Mouse (Mus musculus): Measurements from ENCODE around the gene Zfp260.

The Zfp260 gene

DNA sequence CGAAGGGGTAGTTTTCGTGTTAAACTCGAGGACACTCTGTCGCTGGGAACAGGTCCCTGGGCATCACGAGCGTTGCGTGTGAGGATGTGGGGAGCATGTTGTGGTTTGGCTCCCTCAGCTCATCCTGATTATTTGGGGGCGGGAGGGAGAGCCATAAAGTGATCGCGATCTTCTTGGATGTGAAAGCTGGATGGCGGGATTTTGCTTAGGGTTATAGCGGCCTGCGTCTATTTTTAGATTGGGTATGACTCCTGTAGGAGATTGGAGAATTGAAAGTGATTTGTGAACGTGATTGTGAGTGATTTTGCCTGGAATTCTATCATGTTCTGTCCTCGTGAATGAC is 27.6 kb downstream of the Zfp260 start:
- DNase-seq (ENCODE audit: low spot score): peak; percentile 3

DNA sequence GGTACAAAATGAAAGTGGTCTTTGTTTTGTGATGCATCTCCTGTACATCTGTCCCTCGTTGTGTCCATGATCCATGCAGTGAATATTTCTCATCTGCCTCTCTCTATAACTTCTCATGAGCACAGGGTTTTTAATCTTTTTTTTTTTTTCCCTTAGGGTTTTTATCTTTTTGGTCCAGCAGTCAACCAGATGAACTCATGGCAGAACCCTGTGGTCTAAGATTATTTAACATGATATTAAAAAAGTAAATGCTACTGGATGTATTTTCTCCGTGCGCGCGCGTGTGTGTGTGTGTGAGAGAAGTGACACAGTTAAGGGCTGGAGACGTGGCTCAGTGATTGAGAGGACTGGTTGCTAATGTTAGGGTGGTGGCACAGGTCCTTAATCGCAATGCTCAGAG is 35.3 kb downstream of the Zfp260 start:
- no peak for DNase-seq (ENCODE audit: low spot score)

DNA sequence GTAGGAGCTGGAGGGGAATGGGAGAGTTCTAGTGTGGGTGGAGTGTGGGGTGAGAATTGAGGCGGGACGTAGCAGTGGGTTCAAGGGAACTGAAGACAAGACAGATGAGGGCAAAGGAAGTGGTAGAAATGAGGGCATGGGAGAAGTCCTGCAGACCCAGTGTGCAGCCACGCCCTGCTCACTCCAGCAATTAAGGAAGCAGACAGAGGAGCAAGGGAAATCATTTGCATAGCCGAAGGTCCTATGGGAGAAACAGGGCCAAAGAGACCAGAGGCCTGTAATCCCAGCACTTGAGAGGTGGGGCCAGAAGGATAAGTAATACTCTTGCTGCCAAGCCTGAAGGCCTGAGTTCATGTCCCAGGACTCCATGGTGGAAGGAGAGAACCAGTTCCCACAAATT is 37.8 kb downstream of the Zfp260 start:
- no peak for DNase-seq (ENCODE audit: low spot score)

DNA sequence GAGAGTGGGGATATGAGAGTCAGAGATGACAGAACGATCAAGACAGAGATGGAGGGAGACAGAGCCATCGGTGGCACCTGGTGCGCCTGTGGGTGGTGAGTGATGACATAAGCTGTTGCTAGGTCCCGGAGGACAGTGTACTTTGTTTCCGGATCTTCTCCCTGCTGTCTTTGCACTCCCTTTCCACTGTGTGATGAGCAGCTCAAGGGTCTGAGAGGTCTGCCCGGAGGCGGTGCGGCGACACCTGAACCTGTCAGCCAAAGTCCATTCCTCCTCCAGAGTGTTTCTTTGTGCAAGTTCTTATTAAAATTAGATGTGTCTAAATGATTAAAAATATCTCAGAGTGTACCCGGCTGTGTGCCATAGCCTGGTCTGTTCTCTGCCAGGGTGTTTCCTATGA is 42.2 kb downstream of the Zfp260 start:
- no peak for DNase-seq (ENCODE audit: low spot score)

DNA sequence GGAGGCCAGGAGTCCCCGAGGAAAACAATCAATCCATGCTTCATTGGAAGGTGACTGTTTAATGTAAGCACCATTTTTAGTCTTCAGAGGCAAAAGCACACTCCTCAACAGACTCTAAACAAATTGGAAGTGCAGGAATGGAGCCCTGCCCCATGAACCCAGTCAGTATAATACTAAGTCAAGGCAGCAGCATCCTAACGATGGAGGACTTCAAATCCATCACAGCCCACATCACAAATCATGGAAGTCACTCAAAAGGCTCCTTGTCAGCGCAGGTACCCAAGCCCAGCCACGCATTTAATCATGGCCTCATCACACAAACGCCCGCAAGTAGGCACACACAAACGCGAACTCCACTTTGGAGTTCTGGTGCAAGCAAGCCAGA is 48.6 kb downstream of the Zfp260 start:
- DNase-seq (ENCODE audit: low spot score): no peak

DNA sequence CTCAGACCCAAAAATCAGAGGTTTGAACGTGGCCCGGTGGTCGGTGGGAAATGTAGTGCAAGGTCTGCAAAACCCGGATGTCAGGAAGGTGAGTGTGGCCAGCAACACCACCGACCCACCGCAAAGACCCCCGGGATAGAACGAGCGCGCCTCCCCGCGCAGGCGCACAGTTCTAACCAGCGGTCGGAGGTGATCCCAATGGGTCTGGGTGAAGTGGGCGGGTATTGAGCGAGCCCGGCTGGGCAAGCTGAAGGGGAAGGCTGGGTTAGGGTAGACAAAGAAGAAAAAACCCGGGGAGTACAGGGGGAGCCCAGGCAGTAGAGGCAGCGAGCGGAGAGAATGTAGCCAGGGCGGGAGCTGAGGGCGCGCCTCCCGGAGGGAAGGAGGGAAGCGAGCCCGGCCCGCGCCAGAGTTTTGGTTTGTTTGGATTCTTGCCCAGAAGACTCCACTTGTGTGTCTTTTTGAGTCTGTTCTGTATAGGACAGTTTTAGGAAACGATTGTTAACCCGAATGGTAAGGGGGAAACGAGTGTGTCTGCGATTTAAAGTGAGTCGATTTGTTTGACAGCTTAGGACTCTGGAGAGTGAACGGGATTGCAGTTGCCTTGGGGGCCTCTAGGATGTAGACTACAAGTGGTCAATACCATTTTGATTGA is 49.1 kb downstream of the Zfp260 start:
- no peak for DNase-seq (ENCODE audit: low spot score)

DNA sequence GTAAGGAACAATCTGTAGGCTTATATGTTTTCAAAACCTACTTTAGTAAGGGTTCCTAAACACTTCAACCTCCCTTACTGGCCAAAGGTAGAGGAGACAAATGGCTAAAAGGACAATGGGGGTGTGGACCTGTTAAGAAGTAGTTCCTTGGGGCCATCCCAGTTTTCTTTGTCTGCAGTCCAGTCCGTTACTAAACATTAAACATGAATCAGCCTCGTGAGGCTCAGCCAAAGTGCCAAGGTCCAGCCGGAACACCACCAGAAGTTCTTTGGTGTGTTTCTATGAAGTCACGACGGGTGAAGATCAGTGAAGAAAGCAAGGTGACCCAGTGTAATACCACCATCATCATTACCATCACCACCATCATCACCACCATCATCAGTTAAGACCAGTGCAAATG is 52.4 kb downstream of the Zfp260 start:
- DNase-seq (ENCODE audit: low spot score): no peak

DNA sequence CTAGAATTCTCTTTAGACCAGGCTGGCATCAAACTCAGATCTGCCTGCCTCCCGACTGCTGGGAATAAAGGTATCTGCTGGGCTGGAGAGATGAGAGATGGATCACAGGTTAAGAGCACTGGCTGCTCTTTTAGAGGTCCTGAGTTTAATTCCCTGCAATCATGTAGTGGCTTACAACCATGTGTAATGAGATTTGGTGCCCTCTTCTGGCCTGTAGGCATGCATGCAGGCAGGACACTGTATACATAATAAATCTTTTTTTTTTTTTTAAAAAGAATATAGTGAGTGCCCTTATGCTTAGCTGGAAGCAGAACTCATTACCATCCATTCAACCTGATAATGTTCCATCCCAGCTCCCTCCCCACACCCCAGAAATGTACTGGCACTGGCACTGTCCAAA is 59.5 kb downstream of the Zfp260 start:
- DNase-seq (ENCODE audit: low spot score): no peak

DNA sequence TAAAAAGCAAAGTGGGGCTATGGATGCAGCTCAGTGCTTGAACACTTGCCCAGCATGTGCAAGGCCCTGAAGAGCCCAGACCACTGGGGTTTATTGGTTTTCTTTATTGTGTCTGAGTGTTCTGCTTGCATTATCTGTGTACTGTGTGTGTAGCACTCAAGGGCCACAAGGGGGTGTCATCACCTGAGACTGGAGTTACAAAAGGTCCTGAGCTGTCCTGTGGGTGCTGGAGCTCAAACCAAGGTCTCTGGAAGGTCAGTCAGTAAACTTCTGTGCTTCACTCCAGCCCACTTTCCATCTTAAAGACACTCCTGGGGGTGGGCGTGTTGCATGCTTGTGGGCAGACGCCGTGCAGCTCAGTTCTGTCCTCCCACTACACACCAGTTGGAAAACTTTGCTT is 60.9 kb downstream of the Zfp260 start:
- no peak for DNase-seq (ENCODE audit: low spot score)

Measured in c-Kit-positive CD71-positive TER-119-positive erythroid progenitor cells, embryonic 14.5 days (primary cell).